Mouse (Mus musculus) embryo, embryonic 9.5 days (tissue): ENCODE results near the gene Isg20.

Experiments used
- DNase-seq: peaks from one replicate; pipeline ENCODE4 v3.0.0-alpha.2; 2017; ENCODE audit errors: extremely low spot score

The Isg20 gene

DNA sequence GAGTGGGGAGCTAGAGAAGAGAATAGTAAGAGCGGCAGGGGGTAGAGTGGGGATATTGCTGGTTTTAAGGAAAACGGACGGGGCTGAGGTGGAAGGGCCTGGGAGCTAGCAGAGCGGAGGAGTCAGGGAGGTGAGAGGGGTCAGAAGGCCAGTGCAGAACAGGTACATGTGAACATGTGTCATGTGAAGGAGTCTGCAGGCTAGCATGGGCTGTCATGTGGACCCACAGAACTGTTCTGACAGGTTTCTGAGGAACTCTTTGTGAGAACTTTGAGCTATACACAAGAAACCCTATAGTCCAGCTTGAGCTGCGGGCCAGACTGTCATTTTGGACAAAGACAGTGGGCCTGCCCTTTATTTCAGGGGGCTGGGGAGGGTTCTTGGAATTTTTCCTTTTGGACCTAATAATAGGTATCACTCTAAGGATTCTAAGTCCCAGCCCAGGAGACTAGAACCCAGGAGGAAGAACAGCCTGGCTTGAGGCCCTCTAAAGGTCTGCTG, at the start of gene Isg20:
Gene Isg20 (plus strand): TSS at position 451 of the 501 bp plus-strand sequence.
- DNase-seq = no peak

DNA sequence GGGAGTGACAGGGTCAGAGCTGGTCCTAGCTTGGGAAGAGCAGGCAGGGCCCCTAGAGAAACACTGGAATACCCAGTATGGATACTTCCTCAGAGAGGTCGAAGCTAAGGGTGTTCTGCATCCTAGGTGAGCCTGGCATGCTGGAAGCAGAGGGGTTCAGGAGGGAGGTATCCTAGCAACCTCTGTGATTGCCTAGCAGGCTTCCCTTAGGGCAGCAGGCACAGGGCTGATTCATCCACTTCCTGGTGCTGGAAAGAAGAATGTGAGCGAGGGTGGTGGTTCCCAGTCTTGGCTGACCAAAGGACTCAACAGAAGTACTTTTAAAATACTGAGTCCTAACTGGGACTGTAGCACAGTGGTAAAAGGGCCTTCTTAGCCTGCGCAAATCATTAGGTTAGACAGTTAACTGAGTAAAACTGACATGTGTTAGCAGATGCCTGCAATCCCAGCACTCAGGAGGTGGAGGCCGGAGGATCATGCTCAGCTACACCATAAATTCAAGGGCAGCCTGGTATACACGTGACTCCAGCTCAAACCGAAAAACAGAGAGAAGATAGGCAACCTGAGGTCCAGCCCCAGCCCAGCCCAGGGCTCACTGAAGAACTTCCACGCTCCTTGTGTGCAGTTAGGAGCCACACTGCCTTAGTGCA, 49.3 kb upstream of the Isg20 start:
- no peak for DNase-seq

DNA sequence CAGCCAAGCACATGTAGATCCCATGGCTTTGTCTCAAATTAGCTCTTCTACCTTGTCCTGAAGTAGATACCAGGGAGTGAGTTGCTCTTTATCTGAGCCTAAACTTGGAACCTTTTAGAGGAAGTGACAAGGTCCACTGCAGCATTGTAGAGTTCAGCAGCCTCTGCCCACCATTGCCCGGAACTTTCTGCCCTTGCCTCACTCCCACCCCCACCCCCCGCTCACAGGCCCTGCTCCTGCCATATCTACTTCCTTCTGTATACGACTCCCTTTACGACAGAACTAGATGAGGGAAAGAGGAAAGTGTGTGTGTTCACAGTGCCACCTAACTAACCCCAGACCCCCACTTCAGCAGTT, 48.8 kb upstream of the Isg20 start:
- DNase-seq = no peak

DNA sequence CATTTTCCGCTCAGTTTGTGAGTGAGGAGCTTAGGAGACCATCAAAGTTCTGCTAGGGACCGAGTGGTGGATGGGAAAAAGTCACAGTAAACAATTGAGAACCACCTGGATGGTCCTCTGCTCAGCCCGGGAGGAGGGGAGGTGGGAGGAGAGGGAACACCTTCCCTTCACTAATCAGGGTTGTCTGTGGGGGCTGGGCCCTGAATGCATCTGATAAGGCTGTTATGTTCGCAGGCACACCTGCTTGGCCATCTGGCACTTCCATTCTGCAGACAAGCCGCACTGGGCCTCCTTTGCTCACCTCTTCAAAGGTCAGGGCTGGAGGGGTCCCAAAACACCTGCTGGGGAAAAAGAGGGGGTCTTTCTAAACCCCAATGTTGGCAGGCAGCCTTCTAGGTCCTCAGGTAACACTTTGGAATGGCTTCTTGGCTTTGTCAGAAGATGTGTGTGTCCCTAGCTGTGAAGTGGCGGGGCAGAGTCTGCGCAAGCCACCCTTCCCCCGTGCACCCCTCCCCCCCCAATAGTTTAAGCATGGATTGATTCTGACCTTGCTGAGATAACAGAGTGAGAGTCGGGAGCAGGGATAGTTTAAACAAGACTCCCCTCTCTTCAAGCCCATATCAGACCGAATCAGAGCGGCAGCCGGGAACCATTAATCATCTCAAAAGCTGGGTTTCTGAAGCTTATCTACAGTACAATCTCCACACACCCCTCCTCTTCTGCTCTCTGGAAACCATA, 47.8 kb upstream of the Isg20 start:
- DNase-seq = no peak

DNA sequence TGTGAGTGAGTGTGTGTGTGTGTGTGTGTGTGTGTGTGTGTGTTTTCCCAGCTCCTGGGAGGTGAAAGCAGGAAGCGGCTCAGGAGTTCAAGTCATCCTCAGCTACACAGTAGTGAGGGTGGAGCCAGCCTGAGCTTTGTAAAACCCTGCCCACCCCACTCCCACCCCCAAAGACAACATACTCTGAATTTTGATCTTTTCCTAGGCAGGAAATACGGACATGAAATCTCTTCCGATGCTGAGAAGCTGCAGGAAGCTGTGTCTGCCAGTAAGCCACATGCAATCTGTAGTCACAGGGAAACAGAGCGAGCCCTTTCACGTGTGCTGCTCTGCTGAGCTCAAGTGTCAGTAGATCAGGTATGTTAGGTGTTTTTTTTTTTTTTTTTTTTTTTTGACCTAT, 44.5 kb upstream of the Isg20 start:
- no peak for DNase-seq

DNA sequence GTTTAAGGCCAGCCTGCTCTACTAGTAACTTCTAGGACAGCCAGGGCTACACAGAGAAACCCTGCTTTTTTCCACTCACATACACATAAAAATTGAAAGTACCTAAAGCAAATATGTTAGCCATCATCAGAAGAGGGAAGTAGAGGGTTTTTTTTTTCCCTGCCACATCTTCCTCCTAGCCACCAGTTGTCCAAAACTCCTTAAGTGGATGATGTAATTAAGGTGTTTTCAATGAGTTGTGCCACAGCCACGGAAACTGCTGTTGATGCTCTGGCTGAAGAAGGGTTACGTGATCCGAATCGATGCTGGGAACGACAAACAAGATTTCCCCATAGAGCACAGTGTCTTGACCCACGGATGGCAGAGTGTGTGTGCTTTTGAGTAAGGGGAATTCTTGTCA, 40.9 kb upstream of the Isg20 start:
- DNase-seq = no peak

DNA sequence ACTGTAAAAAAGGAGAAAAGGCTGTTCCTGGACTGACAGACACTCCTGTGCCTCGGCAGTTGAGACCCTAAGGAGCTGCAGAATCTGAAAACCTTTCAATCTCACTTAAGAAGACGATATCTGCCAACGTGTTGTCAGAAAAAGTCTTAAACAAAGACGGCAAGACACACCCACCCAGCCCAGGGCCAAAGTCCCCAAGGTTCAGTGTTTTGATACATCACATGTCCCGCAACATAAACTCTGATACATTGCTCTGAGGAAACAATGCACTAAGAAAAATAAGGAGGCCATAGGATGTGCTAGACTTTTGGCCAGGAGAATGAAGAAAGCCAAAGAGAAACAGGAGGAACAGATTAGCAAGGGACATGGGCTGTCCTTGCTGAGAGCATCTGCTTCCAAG, 40.4 kb upstream of the Isg20 start:
- DNase-seq = no peak

DNA sequence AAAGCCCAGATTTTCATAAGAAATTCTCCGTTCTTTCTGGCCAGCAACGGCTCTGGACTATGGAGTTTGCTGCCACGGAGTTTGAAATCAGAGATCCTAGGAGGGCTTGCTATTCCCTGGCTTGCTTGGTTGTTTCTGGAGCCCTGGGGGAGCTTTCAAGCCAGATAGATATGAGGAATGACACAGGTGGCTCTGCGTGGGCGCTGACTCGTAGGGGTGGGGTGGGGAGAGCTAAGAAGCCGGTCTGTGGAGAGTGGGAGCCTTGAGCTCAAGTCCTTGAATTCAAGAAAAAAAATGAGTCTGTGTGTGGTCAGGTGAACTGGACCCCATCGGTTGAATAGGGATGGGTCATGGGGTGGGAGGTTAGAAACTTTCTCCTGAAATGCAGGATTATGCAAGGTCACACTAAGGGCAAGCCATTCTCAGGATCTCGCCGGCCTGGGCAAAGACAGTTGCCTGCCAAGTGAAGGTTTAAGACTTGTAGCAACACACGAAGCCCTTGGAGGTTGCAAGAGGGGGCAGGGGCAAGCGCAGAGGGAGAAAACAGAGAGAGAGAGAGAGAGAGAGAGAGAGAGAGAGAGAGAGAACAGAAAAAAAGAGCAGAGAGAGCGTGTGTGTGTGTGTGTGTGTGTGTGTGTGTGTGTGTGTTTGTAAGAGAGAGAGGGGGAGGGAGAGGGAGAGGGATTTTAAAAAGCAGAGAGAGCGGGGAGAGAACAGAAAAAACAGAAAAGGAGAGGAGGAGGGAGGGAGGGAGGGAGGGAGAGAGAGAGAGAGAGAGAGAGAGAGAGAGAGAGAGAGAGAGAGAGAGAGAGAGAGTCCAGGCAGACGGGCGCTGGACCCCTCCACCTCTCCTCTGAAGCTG, 31.4 kb upstream of the Isg20 start:
- DNase-seq = peak; percentile 42

DNA sequence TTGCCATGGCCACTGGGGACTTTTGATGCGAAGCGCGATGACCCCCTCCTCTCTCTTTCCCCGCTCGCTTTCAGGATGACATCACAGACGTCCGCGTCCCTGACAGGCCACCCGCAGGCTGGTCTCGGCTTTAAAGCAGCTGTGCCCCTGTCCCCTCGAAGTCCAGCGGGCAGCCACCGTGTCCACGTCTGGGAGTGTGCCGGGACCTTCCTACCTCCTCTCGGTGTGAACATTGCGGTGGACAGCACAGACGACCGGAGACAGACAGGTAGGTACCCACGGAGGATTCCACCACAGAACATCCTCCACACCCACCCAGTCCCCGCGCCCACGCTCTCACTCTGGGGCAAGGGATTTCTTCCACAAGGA, 30.8 kb upstream of the Isg20 start:
- DNase-seq = peak; percentile 68

DNA sequence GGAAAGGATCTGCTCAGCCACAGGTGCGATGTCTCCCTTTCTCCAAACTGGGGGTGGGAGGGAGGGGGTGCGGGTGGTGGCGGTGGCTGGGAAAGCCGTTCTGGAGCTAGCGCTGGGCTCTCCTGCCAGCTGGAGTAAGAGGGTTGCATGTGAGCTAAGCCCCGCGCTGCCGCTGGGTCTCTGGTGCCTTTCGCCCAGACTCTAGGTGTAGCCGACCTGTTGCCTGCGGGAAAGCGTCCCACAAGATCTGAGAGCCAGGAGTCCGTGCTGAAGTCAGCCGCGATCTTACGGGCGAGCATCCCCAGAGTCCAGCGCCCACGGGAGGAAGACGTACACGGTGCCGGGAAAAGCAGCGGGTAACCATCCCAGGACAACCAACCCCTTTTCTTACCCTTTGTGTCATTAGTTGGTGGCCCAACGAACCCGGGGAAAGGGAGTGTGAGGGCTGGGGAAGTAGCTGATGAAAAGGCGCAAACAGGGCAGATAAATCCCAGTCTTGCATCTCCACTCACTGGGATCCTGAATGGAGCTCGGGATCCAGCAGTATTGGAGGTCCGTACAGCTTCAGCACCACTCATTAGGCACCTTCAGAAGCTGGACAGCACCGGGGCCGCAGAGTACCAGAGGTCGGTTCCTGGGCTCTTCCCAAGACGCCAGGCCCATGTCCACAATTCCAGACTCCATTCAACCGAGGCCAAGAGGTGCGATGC, 30.1 kb upstream of the Isg20 start:
- DNase-seq = peak; percentile 27

DNA sequence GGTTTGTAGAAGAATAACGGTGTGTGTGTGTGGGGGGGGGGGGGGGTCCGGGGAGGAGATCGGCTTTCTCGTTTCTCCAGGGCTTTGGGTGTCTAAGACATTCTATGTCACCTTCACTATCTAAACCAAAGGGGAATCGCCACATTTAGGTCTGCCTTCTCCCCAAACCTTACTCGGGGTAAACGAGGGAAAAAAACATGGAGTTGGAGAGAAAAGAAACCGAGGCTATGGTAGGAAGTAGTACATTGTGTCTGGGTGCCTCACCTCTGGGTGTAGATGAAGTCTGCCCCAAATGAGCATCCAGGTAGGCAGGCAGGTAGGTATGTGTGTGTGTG, 29.5 kb upstream of the Isg20 start:
- DNase-seq = no peak

DNA sequence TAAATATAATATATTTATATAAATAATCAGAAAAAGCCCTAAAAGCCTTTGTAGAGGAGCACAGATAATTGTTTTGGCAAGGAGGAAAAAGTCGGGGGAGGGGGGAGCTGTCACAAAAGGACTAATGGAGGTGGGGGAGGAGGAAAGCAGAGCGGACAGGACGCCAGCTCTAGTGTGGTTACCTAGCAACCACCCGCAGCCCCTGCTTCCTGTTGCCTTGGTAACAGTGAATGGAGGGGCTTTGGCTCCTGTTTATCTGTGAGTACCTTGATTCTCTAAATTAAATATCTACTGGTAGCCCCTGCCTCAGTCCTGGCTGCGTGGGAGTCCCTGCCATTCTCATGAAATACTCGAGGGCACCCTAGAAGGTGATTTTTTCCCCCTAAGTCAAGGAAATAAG, 29.1 kb upstream of the Isg20 start:
- DNase-seq = peak; percentile 56

DNA sequence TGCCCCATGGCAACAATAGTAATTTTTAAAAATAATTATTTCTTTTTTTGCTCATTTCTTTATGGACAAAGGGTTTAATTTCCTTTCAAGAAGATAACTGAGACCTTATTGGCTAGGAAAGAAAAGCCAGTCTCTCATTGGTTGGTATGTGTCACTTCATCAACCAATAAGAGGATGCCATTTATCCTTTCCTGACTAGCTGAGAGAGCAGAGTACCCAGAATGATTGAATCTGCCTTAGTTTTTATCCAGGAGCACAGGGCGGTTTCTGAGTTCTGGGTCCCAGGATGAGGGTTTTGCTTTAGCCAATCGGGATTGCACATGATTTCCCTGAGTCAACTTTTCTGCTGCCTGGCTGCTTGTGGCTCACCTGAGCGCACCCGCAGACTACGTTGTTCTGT, 27.8 kb upstream of the Isg20 start:
- no peak for DNase-seq

DNA sequence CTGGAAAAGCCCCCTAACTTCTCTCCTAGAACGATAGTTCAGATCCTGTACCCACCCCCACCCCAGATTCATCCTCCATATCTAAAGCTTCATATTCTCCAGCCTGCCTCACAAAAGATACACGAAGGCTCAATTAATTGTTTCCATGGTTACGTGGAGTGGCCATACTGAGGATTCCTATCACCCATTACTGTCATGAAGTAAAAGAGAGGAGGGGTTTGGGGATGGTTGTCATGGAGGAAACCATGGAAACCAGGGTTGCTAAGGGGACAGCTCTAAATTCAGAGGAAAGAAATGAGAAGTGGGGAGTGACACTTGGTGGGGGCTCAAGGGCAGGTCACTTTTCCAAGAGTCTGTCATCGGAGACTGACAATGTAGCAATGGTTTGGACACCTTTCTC, 26.7 kb upstream of the Isg20 start:
- peak; percentile 29 for DNase-seq

DNA sequence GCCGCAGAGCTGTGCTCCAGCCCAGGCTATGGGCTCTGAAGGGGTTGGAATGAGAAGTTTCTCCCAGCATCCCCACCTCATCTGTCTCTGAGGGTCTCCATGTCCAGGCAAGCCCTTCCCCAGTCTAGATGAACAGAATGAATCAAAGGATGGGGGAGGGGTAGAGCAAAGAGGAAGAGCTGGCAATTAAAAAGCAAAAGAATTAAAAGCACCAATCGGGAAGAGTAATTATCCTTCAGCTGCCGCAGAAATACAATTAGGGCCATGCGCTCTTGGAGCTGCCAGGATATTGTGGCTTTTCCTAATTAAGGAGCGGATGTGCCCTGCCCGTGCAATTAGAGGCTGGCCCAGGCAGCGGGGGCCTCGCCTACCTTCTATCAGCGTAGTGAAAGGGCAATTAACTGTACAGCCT, 25.8 kb upstream of the Isg20 start:
- DNase-seq = no peak

DNA sequence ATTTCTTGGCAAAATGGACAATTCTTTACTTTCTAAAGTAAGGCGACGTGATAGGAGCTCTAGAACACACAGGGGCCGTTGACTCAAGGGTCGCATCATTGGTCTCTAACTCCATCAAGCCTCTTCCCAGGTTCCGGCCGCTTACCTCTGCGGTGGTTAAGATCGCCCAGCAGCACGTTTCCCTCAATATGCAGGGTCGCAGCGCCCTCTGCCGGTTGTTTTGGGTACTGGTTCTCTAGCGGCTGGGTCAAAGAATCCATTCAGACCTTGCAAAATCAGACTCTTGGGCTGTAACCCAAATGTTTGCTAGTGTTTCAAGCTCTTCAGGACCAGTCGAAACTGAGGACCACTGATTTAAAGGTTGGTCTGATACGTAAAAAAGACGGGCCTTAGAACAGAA, 22.6 kb upstream of the Isg20 start:
- peak; percentile 91 for DNase-seq

DNA sequence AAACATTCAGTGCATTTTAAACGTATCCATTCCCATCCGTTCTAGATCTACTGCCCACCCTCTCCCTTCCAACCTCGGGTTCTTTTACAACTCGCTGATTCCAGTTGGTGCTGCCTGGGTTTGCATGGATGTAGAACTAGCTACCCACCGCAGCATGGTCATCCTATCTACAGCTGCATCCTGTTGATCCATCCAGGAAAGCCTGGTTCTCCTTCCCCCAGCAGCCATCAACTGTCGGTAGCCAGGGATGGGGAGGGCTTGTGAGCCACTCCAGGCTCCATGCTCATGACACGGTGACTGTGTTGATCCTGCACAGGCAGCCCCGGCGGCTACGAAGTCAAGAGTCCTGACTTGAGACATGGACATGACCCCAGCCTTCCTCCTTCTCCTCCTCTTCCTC, 19.3 kb upstream of the Isg20 start:
- DNase-seq = no peak

DNA sequence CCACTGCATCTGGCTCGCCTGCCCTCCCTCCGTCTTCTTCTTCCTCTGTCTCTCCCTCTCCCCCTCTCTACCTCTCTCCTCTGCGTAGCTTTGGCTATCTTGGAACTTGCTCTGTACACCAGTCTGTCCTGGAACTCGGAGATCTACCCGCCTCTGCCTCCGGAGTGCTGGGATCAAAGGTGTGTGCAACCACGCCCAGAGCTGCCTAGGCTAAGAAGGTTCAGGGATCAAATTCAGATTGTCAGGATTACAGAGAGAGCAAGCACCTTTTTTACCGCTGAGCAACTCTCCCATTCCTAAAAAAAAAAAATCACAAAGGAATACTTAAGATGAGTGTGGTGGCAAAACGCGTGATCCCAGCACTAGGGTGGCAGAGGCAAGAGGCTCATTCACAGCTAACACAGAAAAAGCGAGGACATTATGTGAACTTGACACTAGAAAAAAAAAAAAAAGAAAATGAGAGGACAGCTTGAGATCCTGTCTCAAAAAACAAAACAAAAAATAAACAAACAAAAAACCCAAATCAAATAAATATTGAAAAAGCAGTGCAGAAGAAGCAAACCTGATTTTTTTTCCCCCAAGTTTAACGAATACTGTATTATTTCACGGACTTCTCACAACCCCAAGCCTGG, 18.1 kb upstream of the Isg20 start:
- DNase-seq = no peak

DNA sequence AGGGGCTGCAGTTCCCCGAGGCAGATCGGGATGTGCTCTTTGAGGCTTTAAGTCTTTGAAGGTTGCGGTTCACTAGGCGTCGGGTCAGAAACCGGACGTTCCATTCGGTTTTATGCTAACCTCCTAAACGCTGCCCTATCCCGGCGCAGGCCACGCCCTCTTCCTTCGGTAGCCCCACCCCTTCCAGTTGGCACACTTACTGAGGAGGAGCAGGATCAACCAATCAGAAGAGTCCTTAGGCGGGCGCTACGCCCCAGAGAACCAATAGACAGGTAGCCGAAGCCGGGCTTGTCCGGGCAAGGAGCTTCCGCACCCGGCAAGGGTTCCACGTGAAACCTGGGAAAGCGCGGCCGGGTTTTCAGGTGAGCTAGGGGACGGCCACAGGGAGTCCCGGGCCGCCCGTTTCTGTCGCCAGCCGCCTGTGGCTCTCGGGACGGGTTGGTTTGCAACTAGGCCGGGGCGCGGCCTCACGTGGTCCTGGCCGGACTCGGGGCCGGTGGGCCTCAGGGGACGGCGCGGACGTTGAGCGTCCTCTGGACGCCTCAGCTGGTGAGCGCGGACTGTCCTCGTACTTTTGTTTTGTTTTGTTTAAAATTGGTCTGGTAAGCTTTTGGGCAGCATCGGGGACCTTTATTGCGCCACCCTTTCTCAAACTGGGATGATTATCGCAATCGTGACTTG, 17.4 kb upstream of the Isg20 start, which contains the start of gene Aen:
Gene Aen (plus strand): TSS at position 202 of the 681 bp plus-strand sequence.
- peak; percentile 98 for DNase-seq

DNA sequence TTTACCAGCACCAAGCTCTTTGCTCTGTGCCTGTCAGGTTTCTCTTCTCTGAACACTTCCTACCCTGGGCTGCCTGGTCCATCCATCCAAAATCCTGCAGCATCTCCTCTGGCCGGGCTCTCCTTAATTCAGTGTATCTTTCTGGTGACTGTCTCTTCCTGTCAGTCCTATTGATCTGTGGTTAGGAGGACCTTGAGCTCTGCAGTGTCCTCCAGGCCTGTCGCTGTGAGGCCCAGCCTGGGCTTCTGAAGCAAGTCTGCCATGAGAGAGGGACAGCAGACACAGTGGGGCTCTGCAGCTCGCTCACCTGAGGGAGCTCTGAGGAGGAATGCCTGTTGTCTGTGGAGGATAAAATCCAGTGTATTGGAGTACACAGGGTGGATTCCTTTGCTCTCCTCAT, 15.7 kb upstream of the Isg20 start:
- DNase-seq = no peak
